In the genomic region with DNA sequence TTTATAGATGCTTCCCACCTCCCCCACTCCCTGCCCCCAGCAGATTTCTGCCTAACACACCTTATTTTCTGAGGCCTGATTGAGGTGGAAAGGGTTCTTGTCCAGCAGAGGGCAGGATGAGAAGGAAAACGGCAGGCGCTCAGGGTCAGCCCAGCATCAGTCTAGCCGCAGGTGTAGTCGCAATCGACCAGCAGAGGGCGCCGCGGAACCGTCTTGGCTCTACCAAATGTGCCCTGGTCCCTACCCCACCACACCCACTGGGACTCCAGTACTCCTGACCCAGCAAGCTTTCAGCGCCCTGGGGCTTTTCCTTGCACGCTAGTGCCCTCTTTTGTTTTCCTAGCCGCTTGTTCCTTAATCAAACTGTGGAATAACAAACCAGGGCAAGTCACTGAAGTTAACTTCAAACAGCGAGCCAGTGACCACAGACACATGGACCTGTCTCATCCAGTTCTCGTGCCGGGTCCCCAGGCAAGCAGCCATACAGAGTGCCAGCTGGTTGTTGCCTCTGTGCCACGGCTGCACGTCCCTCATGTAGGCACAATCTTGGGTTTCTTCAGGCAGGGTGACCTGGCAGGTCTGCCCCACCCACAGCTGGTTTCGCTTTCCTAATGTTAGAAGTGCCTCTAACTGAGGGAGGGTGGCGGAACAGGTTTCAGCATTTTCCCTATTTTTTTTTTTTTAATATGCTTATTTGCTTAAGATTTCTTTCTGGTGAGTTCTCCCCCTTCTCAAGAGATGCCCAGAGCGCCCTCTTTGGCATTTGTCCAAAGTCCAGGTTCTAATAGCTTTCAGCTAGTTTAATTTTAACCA, we compare ENCODE assay signal across 8 mouse cellular contexts. TPM values are rescaled to one million over a fixed set of nuclear protein-coding genes. Genes with fewer than 3 reads are reported as not detected.
DNase-seq lines count a peak whose midpoint lies in the region; ATAC-seq and TF ChIP-seq lines count a peak whose summit lies in the region.

No protein-coding gene starts in this region.

- no peak for TF ChIP-seq EP300 in MEL (IDR thresholded peaks at IDR 0.05; ENCODE audit: low read depth in 1 of 2, low read length in 2 of 2)

- no peak overlapping the region for H3K27ac ChIP-seq in MEL (ENCODE audit: control insufficient read depth, low read depth, low read length)
- H3K27ac ChIP-seq in forebrain, postnatal 0 days (ENCODE audit: low read depth, low read length): peak overlapping the region; percentile 51; the same call in 1 of the 2 replicates
- H3K27ac ChIP-seq in layer of hippocampus, adult 2 months: peak overlapping the region; percentile 28; the same call in 1 of the 2 replicates
- no peak overlapping the region for H3K27ac ChIP-seq in neural tube, embryonic 15.5 days (replicated peaks)

- no peaks in the 10 kb centered on the region for H3K4me1 ChIP-seq in MEL (ENCODE audit: control insufficient read depth in 1 of 2, insufficient read depth in 2 of 2, low read length in 2 of 2)
- peaks cover 9% of the 10 kb centered on the region for H3K4me1 ChIP-seq in forebrain, postnatal 0 days (ENCODE audit: insufficient read depth)
- no peaks in the 10 kb centered on the region for H3K4me1 ChIP-seq in lung, adult 2 months (ENCODE audit: control insufficient read depth, insufficient read depth, low read length)
- H3K4me1 ChIP-seq in neural tube, embryonic 15.5 days: peaks cover 15% of the 10 kb centered on the region

- peak overlapping the region; percentile 33 for H3K4me2 ChIP-seq in forebrain, postnatal 0 days (ENCODE audit: low read depth)
- H3K4me2 ChIP-seq in neural tube, embryonic 15.5 days: peak overlapping the region; percentile 48

- H3K27me3 ChIP-seq in MEL (ENCODE audit: control insufficient read depth in 1 of 2, insufficient read depth in 2 of 2, low read length in 2 of 2): no peaks in the 10 kb centered on the region
- H3K27me3 ChIP-seq in forebrain, postnatal 0 days (ENCODE audit: insufficient read depth, low read length): no peaks in the 10 kb centered on the region
- H3K27me3 ChIP-seq in neural tube, embryonic 15.5 days (replicated peaks): peaks cover 8% of the 10 kb centered on the region; the same call in 1 of the 2 replicates

- H3K4me3 ChIP-seq in MEL (ENCODE audit: control insufficient read depth in 1 of 2, insufficient read depth in 1 of 2, low read depth in 2 of 2, low read length in 2 of 2): no peak overlapping the region
- peak overlapping the region; percentile 2; the same call in 1 of the 2 replicates for H3K4me3 ChIP-seq in forebrain, postnatal 0 days (ENCODE audit: low read depth, low read length)
- peak overlapping the region; percentile 31 for H3K4me3 ChIP-seq in layer of hippocampus, adult 2 months
- H3K4me3 ChIP-seq in lung, adult 2 months (replicated peaks; ENCODE audit: extremely low read depth, low read depth, low read length): peak overlapping the region; percentile 58
- 0 out of 2 replicates have a peak overlapping the region, but pooled peaks have one; percentile 2 for H3K4me3 ChIP-seq in neural tube, embryonic 15.5 days (replicated peaks)

- H3K79me2 ChIP-seq in MEL (ENCODE audit: control insufficient read depth, insufficient read depth, low read length, poor library complexity): no peaks in the 10 kb centered on the region

- H3K36me3 ChIP-seq in MEL (ENCODE audit: control insufficient read depth in 1 of 2, insufficient read depth in 2 of 2, low read length in 2 of 2): no peaks in the 10 kb centered on the region; a peak in 1 of 4 replicates
- no peaks in the 10 kb centered on the region for H3K36me3 ChIP-seq in forebrain, postnatal 0 days (ENCODE audit: insufficient read depth)
- H3K36me3 ChIP-seq in neural tube, embryonic 15.5 days: no peaks in the 10 kb centered on the region

- H3K9me3 ChIP-seq in MEL (replicated peaks; ENCODE audit: insufficient read depth, low read length): no peaks in the 10 kb centered on the region
- H3K9me3 ChIP-seq in forebrain, postnatal 0 days (ENCODE audit: low read length): no peaks in the 10 kb centered on the region
- H3K9me3 ChIP-seq in neural tube, embryonic 15.5 days (replicated peaks): no peaks in the 10 kb centered on the region

- DNase-seq in MEL (ENCODE audit: low read depth, low spot score): peak; percentile 90
- DNase-seq in cerebellum, adult 18-20 months: peak; percentile 96 to 98
- peak; percentile 85 for DNase-seq in forebrain, postnatal 0 days
- peak; percentile 99 for DNase-seq in heart, postnatal 4 days
- peak; percentile 89 to 95 for DNase-seq in layer of hippocampus, adult 2 months (ENCODE audit: low spot score in 2 of 2)
- DNase-seq in lung, adult 2 months: peak; percentile 98
- peak; percentile 99 for DNase-seq in testis, postnatal 10 days (ENCODE audit: low spot score)

- peak; percentile 92 to 100 (median 99) for TF ChIP-seq CTCF in MEL (IDR thresholded peaks at IDR 0.05 in 2 of 3, conservative IDR thresholded peaks at IDR 0.05 in 1 of 3; ENCODE audit: control insufficient read depth in 1 of 3, insufficient read depth in 1 of 3, low read depth in 2 of 3, low read length in 3 of 3, poor library complexity in 1 of 3, severe bottlenecking in 1 of 3)
- peak; percentile 95 for TF ChIP-seq CTCF in forebrain, postnatal 0 days (IDR thresholded peaks at IDR 0.05; ENCODE audit: low read depth)
- TF ChIP-seq CTCF in layer of hippocampus, adult 2 months (conservative IDR thresholded peaks at IDR 0.05): peak; percentile 92
- TF ChIP-seq CTCF in lung, adult 2 months (IDR thresholded peaks at IDR 0.05; ENCODE audit: insufficient read depth, low read length): peak; percentile 94

- peak; percentile 95 for TF ChIP-seq RAD21 in MEL (IDR thresholded peaks at IDR 0.05; ENCODE audit: low read depth, low read length)

- 10% methylated on average over 20 of the region's 20 CpGs for WGBS in forebrain, postnatal 0 days
- WGBS in lung, adult 2 months: 8% methylated on average over 20 of the region's 20 CpGs
- WGBS in neural tube, embryonic 15.5 days: 13% methylated on average over 20 of the region's 20 CpGs

- peak; percentile 93 for ATAC-seq in forebrain, postnatal 0 days
- peak; percentile 84; the same call in 1 of the 2 replicates for ATAC-seq in neural tube, embryonic 15.5 days (ENCODE audit: low FRiP score)

- H3K9ac ChIP-seq in MEL (ENCODE audit: control insufficient read depth, low read depth, low read length, poor library complexity, severe bottlenecking): 0 out of 2 replicates have a peak overlapping the region, but pooled peaks have one; percentile 13
- no peak overlapping the region for H3K9ac ChIP-seq in forebrain, postnatal 0 days
- H3K9ac ChIP-seq in neural tube, embryonic 15.5 days (replicated peaks): no peak overlapping the region

- TF ChIP-seq POLR2A in MEL (IDR thresholded peaks at IDR 0.05; ENCODE audit: control insufficient read depth in 1 of 2, insufficient read depth in 1 of 2, low read depth in 1 of 2, low read length in 2 of 2, poor library complexity in 1 of 2): no peak
- TF ChIP-seq POLR2A in lung, adult 2 months (IDR thresholded peaks at IDR 0.05; ENCODE audit: borderline replicate concordance, extremely low read depth, low read depth, low read length): no peak

RNA-seq across cellular contexts. Expression of gene Snx32, which starts 19.2 kb away (rescaled TPM):
- total RNA-seq in MEL (2012; rRNA removed): 1.3 and 1.8 TPM in 2 replicates
- 1 to 10 TPM in 1 of 2 experiments, not detected in 1; 2.6 TPM for polyA plus RNA-seq in MEL (2012; ENCODE audit: insufficient read depth in 1 of 2, insufficient read length in 2 of 2, low read depth in 1 of 2, low replicate concordance in 2 of 2, missing spikeins in 1 of 2)
- total RNA-seq in forebrain, postnatal 0 days (2014; rRNA removed): 77.7 and 85.6 TPM in 2 replicates
- polyA plus RNA-seq in forebrain, postnatal 0 days (2015; fragmentation: Nextera tagmentation; extraction: Ambion mirVana): 64.1 and 68.1 TPM in 2 replicates
- total RNA-seq in heart, postnatal 4 days (2021): 1 to 10 TPM; 7.8 to 7.9 TPM
- total RNA-seq in layer of hippocampus, adult 2 months (2021): 10 to 100 TPM; 85.9 to 86.6 TPM
- 8.8 and 15.6 TPM in 2 replicates for polyA plus RNA-seq in lung, adult 2 months (2012; rRNA removed)
- 82.1 and 103 TPM in 2 replicates for polyA plus RNA-seq in neural tube, embryonic 15.5 days (2015; fragmentation: Nextera tagmentation; extraction: Ambion mirVana)

RNA-seq across cellular contexts. Expression of gene 1700020D05Rik, which starts 25.9 kb away (rescaled TPM):
- total RNA-seq in MEL (2012; rRNA removed): 0.19 and 0.23 TPM in 2 replicates
- polyA plus RNA-seq in MEL (2012; ENCODE audit: insufficient read depth in 1 of 2, insufficient read length in 2 of 2, low read depth in 1 of 2, low replicate concordance in 2 of 2, missing spikeins in 1 of 2): under 1 TPM in 1 of 2 experiments, not detected in 1; 0.78 TPM
- total RNA-seq in forebrain, postnatal 0 days (2014; rRNA removed): 5.0 and 5.2 TPM in 2 replicates
- polyA plus RNA-seq in forebrain, postnatal 0 days (2015; fragmentation: Nextera tagmentation; extraction: Ambion mirVana): not detected in 2 replicates
- total RNA-seq in heart, postnatal 4 days (2021): 1 to 10 TPM; 1.5 to 2.1 TPM
- total RNA-seq in layer of hippocampus, adult 2 months (2021): 1 to 10 TPM; 6.2 to 9.1 TPM
- polyA plus RNA-seq in lung, adult 2 months (2012; rRNA removed): 1.1 and 1.2 TPM in 2 replicates
- polyA plus RNA-seq in neural tube, embryonic 15.5 days (2015; fragmentation: Nextera tagmentation; extraction: Ambion mirVana): 0.20 and 0.42 TPM in 2 replicates

RNA-seq across cellular contexts. Expression of gene Ovol1, which starts 30.9 kb away (rescaled TPM):
- total RNA-seq in MEL (2012; rRNA removed): not detected in 2 replicates
- polyA plus RNA-seq in MEL (2012; ENCODE audit: insufficient read depth in 1 of 2, insufficient read length in 2 of 2, low read depth in 1 of 2, low replicate concordance in 2 of 2, missing spikeins in 1 of 2): under 1 TPM in 1 of 2 experiments, not detected in 1; 0.06 TPM
- total RNA-seq in forebrain, postnatal 0 days (2014; rRNA removed): not detected in 2 replicates
- 0.11 and 0.21 TPM in 2 replicates for polyA plus RNA-seq in forebrain, postnatal 0 days (2015; fragmentation: Nextera tagmentation; extraction: Ambion mirVana)
- not detected for total RNA-seq in heart, postnatal 4 days (2021)
- not detected for total RNA-seq in layer of hippocampus, adult 2 months (2021)
- polyA plus RNA-seq in lung, adult 2 months (2012; rRNA removed): 2.3 and 11.2 TPM in 2 replicates
- polyA plus RNA-seq in neural tube, embryonic 15.5 days (2015; fragmentation: Nextera tagmentation; extraction: Ambion mirVana): 0.06 and 2.0 TPM in 2 replicates

RNA-seq across cellular contexts. Expression of gene Ap5b1, which starts 38.3 kb away (rescaled TPM):
- total RNA-seq in MEL (2012; rRNA removed): 18.0 and 18.5 TPM in 2 replicates
- 10 to 100 TPM in 1 of 2 experiments, not detected in 1; 28.1 TPM for polyA plus RNA-seq in MEL (2012; ENCODE audit: insufficient read depth in 1 of 2, insufficient read length in 2 of 2, low read depth in 1 of 2, low replicate concordance in 2 of 2, missing spikeins in 1 of 2)
- total RNA-seq in forebrain, postnatal 0 days (2014; rRNA removed): 9.0 and 9.5 TPM in 2 replicates
- polyA plus RNA-seq in forebrain, postnatal 0 days (2015; fragmentation: Nextera tagmentation; extraction: Ambion mirVana): 1.2 and 1.6 TPM in 2 replicates
- total RNA-seq in heart, postnatal 4 days (2021): 1 to 10 TPM; 3.8 to 4.6 TPM
- total RNA-seq in layer of hippocampus, adult 2 months (2021): 1 to 10 TPM; 6.8 to 7.4 TPM
- 14.5 and 15.3 TPM in 2 replicates for polyA plus RNA-seq in lung, adult 2 months (2012; rRNA removed)
- 2.7 and 4.7 TPM in 2 replicates for polyA plus RNA-seq in neural tube, embryonic 15.5 days (2015; fragmentation: Nextera tagmentation; extraction: Ambion mirVana)

RNA-seq across cellular contexts. Expression of gene Cfl1, which starts 39.3 kb away (rescaled TPM):
- 880 and 979 TPM in 2 replicates for total RNA-seq in MEL (2012; rRNA removed)
- polyA plus RNA-seq in MEL (2012; ENCODE audit: insufficient read depth in 1 of 2, insufficient read length in 2 of 2, low read depth in 1 of 2, low replicate concordance in 2 of 2, missing spikeins in 1 of 2): 1,000 to 10,000 TPM in 1 of 2 experiments, not detected in 1; 2,037 TPM
- total RNA-seq in forebrain, postnatal 0 days (2014; rRNA removed): 1,402 and 1,611 TPM in 2 replicates
- polyA plus RNA-seq in forebrain, postnatal 0 days (2015; fragmentation: Nextera tagmentation; extraction: Ambion mirVana): 4,218 and 4,770 TPM in 2 replicates
- 100 to 1,000 TPM; 719 to 727 TPM for total RNA-seq in heart, postnatal 4 days (2021)
- total RNA-seq in layer of hippocampus, adult 2 months (2021): 1,000 to 10,000 TPM; 1,280 to 1,287 TPM
- polyA plus RNA-seq in lung, adult 2 months (2012; rRNA removed): 439 and 568 TPM in 2 replicates
- polyA plus RNA-seq in neural tube, embryonic 15.5 days (2015; fragmentation: Nextera tagmentation; extraction: Ambion mirVana): 3,233 and 3,320 TPM in 2 replicates

Comparison
In these comparisons a context has a peak if more than half of its experiments do, and no peak if none do; other contexts are left out.
1. H3K27ac ChIP-seq: peak in forebrain, postnatal 0 days (single experiment) and layer of hippocampus, adult 2 months (single experiment); none in MEL (single experiment) and neural tube, embryonic 15.5 days (single experiment).
2. H3K4me3 ChIP-seq: peak in forebrain, postnatal 0 days (single experiment), layer of hippocampus, adult 2 months (single experiment), lung, adult 2 months (single experiment) and neural tube, embryonic 15.5 days (single experiment); none in MEL (0 of 2).
3. Peak in every context shown above with its lines, with median percentiles within 50 percentile points of each other: DNase-seq and CTCF ChIP-seq.